Mouse (Mus musculus) limb, embryonic 11.5 days (tissue): Measurements from ENCODE around the gene Zbtb46. TPM values are rescaled to one million over a fixed set of nuclear protein-coding genes. Genes with fewer than 3 reads are reported as not detected.

Experiments
- ATAC-seq: fragments of 200-750 bp; cut with Nextera tagmentation; 2 replicates; pipeline ENCODE4 v1.8.0; 2017; ENCODE audit warnings: low read depth; ENCODE audit not compliant: insufficient number of reproducible peaks, low FRiP score, low TSS enrichment
- DNase-seq: peaks from one replicate; pipeline ENCODE4 v3.0.0-alpha.2; 2015; ENCODE audit warnings: low spot score
- H3K27ac ChIP-seq: fragments of 300-500 bp; sonication (generic); replicated peaks from 2 replicates; pipeline ENCODE4 v1.5.1; 2014; ENCODE audit warnings: low read depth, mild to moderate bottlenecking, low read length
- H3K27me3 ChIP-seq: fragments of 300-500 bp; sonication (generic); 2 replicates; pipeline ENCODE4 v1.6.1; 2014; ENCODE audit warnings: mild to moderate bottlenecking, low read length, mixed read lengths; ENCODE audit not compliant: control insufficient read depth, insufficient read depth
- H3K36me3 ChIP-seq: fragments of 300-500 bp; sonication (generic); 2 replicates; pipeline ENCODE4 v1.6.1; 2014; ENCODE audit warnings: mild to moderate bottlenecking, low read length, moderate library complexity, mixed read lengths; ENCODE audit not compliant: control insufficient read depth, insufficient read depth
- H3K4me1 ChIP-seq: fragments of 300-500 bp; sonication (generic); 2 replicates; pipeline ENCODE4 v1.6.1; 2014; ENCODE audit warnings: low read length, mixed read lengths; ENCODE audit not compliant: control insufficient read depth, insufficient read depth
- H3K4me2 ChIP-seq: fragments of 300-500 bp; sonication (generic); 2 replicates; pipeline ENCODE4 v1.6.1; 2014; ENCODE audit warnings: low read depth, mild to moderate bottlenecking, moderate library complexity; ENCODE audit not compliant: severe bottlenecking
- H3K4me3 ChIP-seq: fragments of 300-500 bp; sonication (generic); 2 replicates; pipeline ENCODE4 v1.5.1; 2014; ENCODE audit warnings: low read depth, low read length
- H3K9ac ChIP-seq: fragments of 300-500 bp; sonication (generic); 2 replicates; pipeline ENCODE4 v1.6.1; 2014; ENCODE audit warnings: mild to moderate bottlenecking, low read length
- H3K9me3 ChIP-seq: fragments of 300-500 bp; sonication (generic); 2 replicates; pipeline ENCODE4 v1.6.1; 2016; ENCODE audit warnings: low read length; ENCODE audit not compliant: control insufficient read depth
- WGBS: fragments of 180-500 bp; shearing (Covaris S2); extraction: QIAGEN DNeasy Blood & Tissue Kit; methylation state at CpG from one replicate; pipeline ENCODE4 v1.1.7; 2014; 5-methylcytosine and 5-hydroxymethylcytosine counted together
- polyA plus RNA-seq: library from polyadenylated mRNA; unstranded; fragments of >200 nt; fragmentation: Nextera tagmentation; extraction: Ambion mirVana; gene quantifications from 2 replicates; pipeline ENCODE4 v1.2.1, GENCODE M21; 2014

Zbtb46 gene
- polyA plus RNA-seq, 1 experiment from 2014 or later: 9.8 TPM

GRCm38 (mm10) chr2:181483120-181483519, 23.9 kb upstream of the Zbtb46 start:
- H3K27ac ChIP-seq: no peak overlapping the region
- H3K4me2 ChIP-seq: no peak overlapping the region
- H3K9me3 ChIP-seq: no peaks in the 10 kb centered on the region
- ATAC-seq: no peak
- no peak overlapping the region for H3K4me3 ChIP-seq
- no peaks in the 10 kb centered on the region for H3K36me3 ChIP-seq
- no peaks in the 10 kb centered on the region for H3K27me3 ChIP-seq
- peaks cover 17% of the 10 kb centered on the region for H3K4me1 ChIP-seq
- no peak overlapping the region for H3K9ac ChIP-seq
- DNase-seq: no peak
- WGBS: 49% methylated on average over 2 of the region's 2 CpGs

DNA sequence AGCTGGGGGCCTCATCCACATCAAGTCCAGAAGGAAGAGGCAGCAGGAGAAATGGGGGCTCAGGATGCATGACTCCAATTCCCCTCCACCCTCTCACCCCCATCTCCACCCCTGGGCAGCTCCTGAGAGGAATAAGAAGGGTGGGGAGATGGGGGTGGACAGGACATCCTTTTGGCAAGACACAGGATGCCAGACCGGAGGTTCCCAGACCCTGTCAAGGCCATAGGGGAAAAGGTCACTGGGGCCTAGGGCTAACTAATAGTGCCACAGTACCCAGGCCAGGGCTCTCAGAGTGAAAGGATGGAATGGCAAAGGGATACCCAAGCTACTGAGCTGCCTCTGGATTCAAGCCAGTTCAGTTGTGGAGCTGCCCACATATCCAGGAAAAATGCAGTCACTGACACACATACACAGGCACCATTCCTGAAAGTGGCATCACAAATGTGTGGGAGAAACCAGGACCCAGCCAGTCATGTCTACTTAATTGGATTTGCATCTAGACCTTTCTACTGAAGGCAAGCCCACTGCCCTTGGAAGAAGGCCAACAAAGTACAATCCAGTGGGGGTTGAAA, 13.1 kb upstream of the Zbtb46 start:
- no peak for ATAC-seq

GRCm38 (mm10) chr2:181471246-181471645, 12.0 kb upstream of the Zbtb46 start:
- 48% methylated on average over 5 of the region's 5 CpGs for WGBS
- Histone ChIP-seq H3K4me1 (no peaks in the 10 kb centered on the region), H3K36me3 (no peaks in the 10 kb centered on the region), H3K4me2 (no peak overlapping the region), H3K9ac (no peak overlapping the region), H3K9me3 (no peaks in the 10 kb centered on the region), H3K27ac (no peak overlapping the region), H3K27me3 (no peaks in the 10 kb centered on the region), H3K4me3 (no peak overlapping the region)
- no peak for DNase-seq
- ATAC-seq: no peak

More for the DNA sequence above, 13.1 kb upstream of the Zbtb46 start:
- no peak overlapping the region for H3K27ac ChIP-seq
- H3K4me2 ChIP-seq: no peak overlapping the region
- H3K27me3 ChIP-seq: no peaks in the 10 kb centered on the region
- no peaks in the 10 kb centered on the region for H3K9me3 ChIP-seq
- H3K4me3 ChIP-seq: no peak overlapping the region
- H3K9ac ChIP-seq: no peak overlapping the region
- no peak for DNase-seq
- 94% methylated on average over 1 of the region's 1 CpGs for WGBS
- H3K36me3 ChIP-seq: no peaks in the 10 kb centered on the region
- no peaks in the 10 kb centered on the region for H3K4me1 ChIP-seq

GRCm38 (mm10) chr2:181470285-181470684, 11.1 kb upstream of the Zbtb46 start:
- Histone ChIP-seq H3K4me3 (no peak overlapping the region), H3K9ac (no peak overlapping the region), H3K4me1 (no peaks in the 10 kb centered on the region), H3K4me2 (no peak overlapping the region), H3K27me3 (no peaks in the 10 kb centered on the region), H3K36me3 (no peaks in the 10 kb centered on the region), H3K27ac (no peak overlapping the region), H3K9me3 (no peaks in the 10 kb centered on the region)
- ATAC-seq (no peak), DNase-seq (no peak)
- WGBS: 77% methylated on average over 2 of the region's 2 CpGs

GRCm38 (mm10) chr2:181465423-181465822, 6.2 kb upstream of the Zbtb46 start:
- Histone ChIP-seq H3K36me3 (no peaks in the 10 kb centered on the region), H3K27ac (no peak overlapping the region), H3K27me3 (0 out of 2 replicates have a peak, but pooled peaks cover 2% of the 10 kb centered on the region), H3K4me3 (no peak overlapping the region), H3K9me3 (no peaks in the 10 kb centered on the region), H3K4me2 (no peak overlapping the region), H3K9ac (no peak overlapping the region), H3K4me1 (no peaks in the 10 kb centered on the region)
- no peak for ATAC-seq
- WGBS: 47% methylated on average over 3 of the region's 3 CpGs
- DNase-seq: no peak

DNA sequence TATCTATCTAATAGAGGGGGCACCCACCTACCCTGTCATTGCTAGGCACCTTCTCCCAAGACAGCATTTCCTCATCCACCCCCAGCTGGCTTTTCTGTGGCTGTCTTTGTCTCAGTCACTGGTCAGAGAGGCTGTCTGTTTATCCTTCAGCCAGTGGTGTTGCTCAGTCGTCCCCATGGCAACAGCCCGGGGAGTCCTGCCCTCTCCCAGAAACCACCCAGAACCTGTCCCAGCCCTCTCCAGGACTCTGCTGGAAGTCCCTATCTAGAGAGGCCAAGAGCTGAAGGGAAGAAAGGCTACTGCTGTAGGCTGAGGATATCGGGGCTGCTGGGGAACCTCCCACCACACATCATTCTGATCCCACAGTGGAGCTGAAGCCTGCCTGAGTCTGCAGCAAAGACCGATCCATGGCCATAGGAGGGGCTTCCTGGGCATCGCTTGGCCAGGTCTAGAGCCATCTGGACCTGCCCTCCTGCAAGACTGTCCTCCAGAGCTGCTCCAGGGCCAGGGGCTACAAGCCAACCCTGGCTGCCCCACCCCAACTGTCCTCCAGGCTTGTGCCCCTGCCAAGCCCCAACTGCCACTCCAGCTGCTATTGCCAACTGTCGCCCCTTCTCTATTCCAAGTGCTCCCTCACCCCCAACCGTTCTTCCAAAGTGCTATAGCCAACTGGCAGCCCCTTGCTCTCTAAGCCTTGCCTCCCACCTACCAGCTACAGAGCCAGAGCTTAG, 3.9 kb upstream of the Zbtb46 start:
- no peaks in the 10 kb centered on the region for H3K36me3 ChIP-seq
- H3K4me2 ChIP-seq: no peak overlapping the region
- H3K4me3 ChIP-seq: no peak overlapping the region
- no peak overlapping the region for H3K9ac ChIP-seq
- H3K4me1 ChIP-seq: 0 out of 2 replicates have a peak, but pooled peaks cover 2% of the 10 kb centered on the region
- DNase-seq (no peak), ATAC-seq (no peak)
- H3K27ac ChIP-seq: no peak overlapping the region
- H3K27me3 ChIP-seq: 0 out of 2 replicates have a peak, but pooled peaks cover 2% of the 10 kb centered on the region
- H3K9me3 ChIP-seq: no peaks in the 10 kb centered on the region
- 41% methylated on average over 7 of the region's 7 CpGs for WGBS

DNA sequence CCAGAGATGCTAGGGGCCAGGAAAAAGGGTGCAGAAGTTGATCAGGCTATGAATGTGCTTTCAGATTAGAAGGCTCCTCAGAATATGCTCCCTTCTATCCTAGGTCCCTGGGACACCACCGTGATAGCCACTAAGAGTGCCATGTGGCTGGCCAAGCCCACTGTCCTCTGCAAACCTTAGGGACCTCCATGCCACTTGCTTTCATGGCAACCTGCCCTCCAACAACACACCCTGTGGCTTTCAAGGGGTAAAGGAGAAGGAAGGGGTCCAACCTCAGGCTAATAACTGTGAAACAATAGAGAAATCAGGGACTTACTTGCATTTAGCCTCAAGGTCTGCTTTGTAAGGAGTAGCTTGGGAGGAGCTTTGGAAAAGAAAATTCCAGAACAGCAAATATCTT, 3.4 kb upstream of the Zbtb46 start:
- H3K4me1 ChIP-seq: 0 out of 2 replicates have a peak, but pooled peaks cover 2% of the 10 kb centered on the region
- H3K36me3 ChIP-seq: no peaks in the 10 kb centered on the region
- H3K27ac ChIP-seq: no peak overlapping the region
- H3K27me3 ChIP-seq: 0 out of 2 replicates have a peak, but pooled peaks cover 2% of the 10 kb centered on the region
- H3K4me3 ChIP-seq: no peak overlapping the region
- H3K9ac ChIP-seq: no peak overlapping the region
- 86% methylated on average over 1 of the region's 1 CpGs for WGBS
- H3K4me2 ChIP-seq: no peak overlapping the region
- ATAC-seq (no peak), DNase-seq (no peak)
- no peaks in the 10 kb centered on the region for H3K9me3 ChIP-seq

DNA sequence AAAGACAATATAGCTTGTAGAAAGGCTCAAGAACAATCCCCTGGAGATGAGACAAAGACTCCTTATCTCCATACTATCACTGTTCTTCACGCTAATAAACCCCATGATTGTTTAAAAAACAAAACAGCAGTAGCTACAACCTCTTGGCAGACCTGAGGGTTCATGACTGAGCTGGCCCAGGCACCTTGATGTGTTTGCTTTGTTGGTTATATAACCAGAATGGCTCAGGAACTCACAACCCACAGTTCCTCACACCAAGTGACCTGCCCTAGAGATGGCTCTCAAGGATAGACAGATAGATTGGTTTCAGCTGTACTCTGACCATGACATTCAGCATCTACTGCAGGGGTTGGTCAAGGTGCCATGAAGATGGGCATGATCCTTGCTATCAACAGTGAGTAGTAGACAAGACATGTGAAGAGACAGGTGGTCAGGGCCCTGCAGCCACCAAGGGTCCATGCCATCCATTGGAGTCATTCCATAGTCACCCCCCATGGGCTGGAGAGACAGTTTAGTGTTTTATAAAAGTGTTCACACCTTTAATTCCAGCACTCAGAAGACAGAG, 2.4 kb upstream of the Zbtb46 start:
- WGBS: 94% methylated on average over 1 of the region's 1 CpGs
- H3K9me3 ChIP-seq: no peaks in the 10 kb centered on the region
- no peak overlapping the region for H3K27ac ChIP-seq
- no peak for ATAC-seq
- H3K4me3 ChIP-seq: no peak overlapping the region
- no peak overlapping the region for H3K9ac ChIP-seq
- 0 out of 2 replicates have a peak, but pooled peaks cover 2% of the 10 kb centered on the region for H3K4me1 ChIP-seq
- no peak overlapping the region for H3K4me2 ChIP-seq
- H3K36me3 ChIP-seq: no peaks in the 10 kb centered on the region
- no peak for DNase-seq
- H3K27me3 ChIP-seq: 0 out of 2 replicates have a peak, but pooled peaks cover 2% of the 10 kb centered on the region
